Mouse (Mus musculus): Measurements from ENCODE around the gene Fnip2. TPM values are rescaled to one million over a fixed set of nuclear protein-coding genes. Genes with fewer than 3 reads are reported as not detected.

Gene Fnip2
- polyA plus RNA-seq, 1 experiment from 2014 or later: 3.9 TPM

DNA sequence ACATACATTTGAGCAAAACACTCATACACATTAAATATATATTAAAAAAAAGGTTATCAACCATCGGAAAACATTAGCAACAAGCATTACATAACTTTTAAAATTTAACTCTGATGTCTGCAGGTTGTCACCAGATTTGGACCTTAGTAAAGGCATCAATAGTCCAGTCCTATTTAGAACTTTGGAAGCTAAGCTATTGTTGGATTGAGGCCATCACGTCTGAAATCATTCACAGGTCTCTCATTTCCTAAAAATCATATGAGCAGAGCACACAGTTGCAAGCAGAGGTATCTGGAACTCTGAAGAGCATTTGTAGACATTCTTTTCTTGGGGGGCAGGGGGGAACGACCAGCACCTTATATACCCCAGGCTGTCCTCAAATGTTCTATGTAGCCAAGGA lies 28.5 kb downstream of the Fnip2 start:
- H3K27me3 ChIP-seq: no peaks in the 10 kb centered on the region
- H3K4me2 ChIP-seq (replicated peaks): no peak overlapping the region
- H3K9me3 ChIP-seq: no peaks in the 10 kb centered on the region
- no peak overlapping the region for H3K4me3 ChIP-seq
- ATAC-seq (ENCODE audit: low FRiP score, low read depth): no peak
- peaks cover 3% of the 10 kb centered on the region; the same call in 1 of the 2 replicates for H3K4me1 ChIP-seq
- H3K36me3 ChIP-seq: no peaks in the 10 kb centered on the region
- H3K27ac ChIP-seq: no peak overlapping the region
- 87% methylated on average over 3 of the region's 3 CpGs for WGBS
- H3K9ac ChIP-seq: no peak overlapping the region

DNA sequence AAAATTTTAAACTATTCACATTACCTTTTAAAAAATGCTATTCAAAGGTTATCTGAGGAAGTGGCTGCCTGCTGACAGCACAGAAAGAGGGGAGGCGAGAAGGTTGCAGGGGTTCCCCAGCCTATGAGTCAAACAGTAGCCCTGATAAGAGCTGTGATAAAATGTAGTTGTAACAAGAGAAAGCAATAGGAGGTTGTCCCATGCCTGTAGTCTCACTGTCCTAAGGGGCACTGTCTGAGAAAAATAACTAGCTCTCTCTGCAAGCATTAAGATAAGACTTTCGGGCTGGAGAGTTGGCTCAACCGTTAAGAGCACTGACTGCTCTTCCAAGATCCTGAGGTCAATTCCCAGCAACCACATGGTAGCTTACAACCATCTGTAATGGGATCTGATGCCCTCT lies 29.3 kb downstream of the Fnip2 start:
- H3K4me3 ChIP-seq: no peak overlapping the region
- no peaks in the 10 kb centered on the region for H3K9me3 ChIP-seq
- WGBS: 92% methylated on average over 3 of the region's 3 CpGs
- no peak overlapping the region for H3K27ac ChIP-seq
- no peak overlapping the region for H3K9ac ChIP-seq
- H3K36me3 ChIP-seq: no peaks in the 10 kb centered on the region
- H3K4me2 ChIP-seq (replicated peaks): no peak overlapping the region
- no peaks in the 10 kb centered on the region for H3K27me3 ChIP-seq
- ATAC-seq (ENCODE audit: low FRiP score, low read depth): no peak
- peaks cover 3% of the 10 kb centered on the region; the same call in 1 of the 2 replicates for H3K4me1 ChIP-seq

DNA sequence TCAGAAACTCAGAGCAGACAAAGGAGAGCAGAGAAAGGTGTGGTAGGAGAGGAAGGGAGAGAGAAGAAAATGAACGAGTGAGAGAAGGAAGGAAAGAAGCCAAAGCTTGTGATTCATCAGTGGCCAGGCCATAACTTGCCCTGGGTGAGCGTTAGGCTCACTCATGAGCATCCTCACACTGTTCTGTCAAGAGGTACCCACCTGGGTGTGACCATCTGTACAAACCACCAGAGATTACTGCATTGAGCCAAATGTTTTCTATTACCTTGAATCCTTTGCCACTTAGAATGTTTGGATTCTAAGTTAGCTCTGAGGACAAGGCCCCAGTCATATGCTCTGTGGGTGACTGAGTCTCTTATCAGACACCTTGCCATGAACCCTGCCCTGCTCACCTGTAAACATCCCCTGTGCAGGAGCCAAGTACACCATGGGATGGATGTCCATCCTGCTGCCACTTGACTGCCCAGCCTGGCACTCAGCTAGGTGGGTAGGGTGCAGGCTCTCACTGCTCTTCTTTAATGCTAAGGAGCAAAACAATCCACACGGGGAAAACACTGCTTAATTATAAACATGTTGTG lies 29.9 kb downstream of the Fnip2 start:
- Histone ChIP-seq H3K4me2 (replicated peaks) (no peak overlapping the region), H3K9ac (no peak overlapping the region), H3K4me1 (peaks cover 3% of the 10 kb centered on the region; the same call in 1 of the 2 replicates), H3K4me3 (no peak overlapping the region), H3K9me3 (no peaks in the 10 kb centered on the region), H3K36me3 (no peaks in the 10 kb centered on the region), H3K27me3 (no peaks in the 10 kb centered on the region), H3K27ac (no peak overlapping the region)
- WGBS: 73% methylated on average over 3 of the region's 3 CpGs
- ATAC-seq (ENCODE audit: low FRiP score, low read depth): no peak

DNA sequence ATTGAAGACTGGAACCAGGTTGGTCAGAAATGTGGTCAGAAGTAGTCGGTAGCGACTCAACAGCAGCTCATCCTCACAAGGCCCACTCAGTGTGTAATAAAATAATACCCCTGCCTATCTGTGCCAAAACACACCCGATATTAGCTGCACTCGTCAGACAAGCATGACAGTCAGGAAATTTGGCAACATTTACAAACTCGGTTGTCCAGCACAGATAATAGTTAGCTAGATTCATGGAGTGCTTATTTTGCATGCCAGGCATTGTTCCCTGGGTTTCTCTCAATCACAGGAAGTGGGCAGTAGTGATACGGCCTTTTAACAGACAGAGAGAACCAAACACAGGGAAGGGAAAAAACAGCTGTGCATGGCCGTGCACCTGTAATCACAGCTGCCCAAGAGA lies 30.6 kb downstream of the Fnip2 start:
- ATAC-seq (ENCODE audit: low FRiP score, low read depth): no peak

DNA sequence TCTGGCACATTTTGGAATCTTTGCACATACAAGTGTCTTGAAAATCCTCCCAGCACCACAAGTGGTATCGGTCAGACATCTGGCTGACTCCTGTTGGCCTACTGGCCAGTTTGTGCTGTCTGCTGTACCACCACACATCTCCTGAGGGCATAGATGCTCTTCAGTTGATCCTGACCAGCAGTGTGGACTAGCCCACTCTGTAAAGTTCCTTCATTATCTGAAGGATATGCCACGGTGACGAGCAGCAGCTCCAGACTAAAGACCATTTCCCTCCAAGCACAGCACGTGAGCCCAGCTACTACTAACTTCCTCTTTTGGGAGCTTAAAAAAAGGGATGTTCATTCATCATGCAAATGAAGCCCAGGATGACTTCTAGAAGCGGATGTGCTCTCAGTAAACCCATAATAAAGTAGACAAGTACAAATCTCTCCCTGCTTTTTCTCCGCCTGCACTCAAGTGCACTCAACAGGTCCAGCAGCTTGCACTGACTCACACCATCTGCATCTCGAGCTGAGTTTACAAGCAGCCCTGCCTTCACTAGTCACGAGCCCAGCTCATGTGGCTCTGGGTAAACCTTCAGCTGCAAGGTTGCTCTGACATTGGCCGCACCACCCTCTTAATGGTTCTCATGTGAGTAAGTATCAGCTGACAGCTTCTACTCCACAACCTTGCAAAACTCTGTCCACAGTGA lies 35.9 kb downstream of the Fnip2 start:
- H3K36me3 ChIP-seq: no peaks in the 10 kb centered on the region
- ATAC-seq (ENCODE audit: low FRiP score, low read depth): no peak
- H3K4me1 ChIP-seq: peaks cover 16% of the 10 kb centered on the region
- H3K27ac ChIP-seq: no peak overlapping the region
- no peak overlapping the region for H3K4me3 ChIP-seq
- no peaks in the 10 kb centered on the region for H3K27me3 ChIP-seq
- H3K4me2 ChIP-seq (replicated peaks): no peak overlapping the region
- no peak overlapping the region for H3K9ac ChIP-seq
- no peaks in the 10 kb centered on the region for H3K9me3 ChIP-seq
- 57% methylated on average over 9 of the region's 9 CpGs for WGBS

More for the DNA sequence above, 30.6 kb downstream of the Fnip2 start:
- Histone ChIP-seq H3K27ac (no peak overlapping the region), H3K4me1 (peaks cover 4% of the 10 kb centered on the region), H3K27me3 (no peaks in the 10 kb centered on the region), H3K4me3 (no peak overlapping the region), H3K4me2 (replicated peaks) (no peak overlapping the region), H3K9ac (no peak overlapping the region), H3K9me3 (no peaks in the 10 kb centered on the region), H3K36me3 (no peaks in the 10 kb centered on the region)
- 80% methylated on average over 7 of the region's 7 CpGs for WGBS

DNA sequence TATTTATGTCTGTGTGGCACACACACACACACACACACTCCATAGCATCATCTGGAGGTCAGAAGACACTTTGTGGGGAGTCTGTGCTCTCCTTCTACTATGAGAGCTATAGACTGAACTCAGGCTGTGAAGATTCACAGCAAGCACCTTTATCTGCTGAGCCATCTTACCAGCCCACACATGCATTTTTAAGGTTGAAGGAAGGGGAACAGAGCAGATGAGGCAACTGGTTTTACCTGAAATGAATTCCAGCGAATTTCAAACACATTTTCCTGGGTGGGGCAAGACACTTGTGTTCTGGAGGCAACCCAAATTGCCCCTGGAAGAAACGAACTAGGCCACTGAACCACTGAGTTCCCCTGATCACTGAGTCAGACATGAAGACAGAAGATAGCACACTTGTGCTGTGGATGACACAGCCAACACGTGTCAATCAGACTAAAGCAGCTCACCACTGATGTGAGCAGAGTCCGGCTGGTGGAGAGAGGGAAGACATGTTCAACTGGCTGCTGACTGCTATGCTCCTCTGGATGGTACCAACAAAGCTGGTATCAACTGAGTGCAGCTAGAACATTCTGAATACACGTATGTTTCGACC lies 38.0 kb downstream of the Fnip2 start:
- Histone ChIP-seq H3K27ac (no peak overlapping the region), H3K27me3 (no peaks in the 10 kb centered on the region), H3K9ac (no peak overlapping the region), H3K4me3 (no peak overlapping the region), H3K36me3 (no peaks in the 10 kb centered on the region), H3K4me2 (replicated peaks) (no peak overlapping the region), H3K9me3 (no peaks in the 10 kb centered on the region), H3K4me1 (peaks cover 22% of the 10 kb centered on the region)
- ATAC-seq (ENCODE audit: low FRiP score, low read depth): no peak
- 77% methylated on average over 6 of the region's 6 CpGs for WGBS

DNA sequence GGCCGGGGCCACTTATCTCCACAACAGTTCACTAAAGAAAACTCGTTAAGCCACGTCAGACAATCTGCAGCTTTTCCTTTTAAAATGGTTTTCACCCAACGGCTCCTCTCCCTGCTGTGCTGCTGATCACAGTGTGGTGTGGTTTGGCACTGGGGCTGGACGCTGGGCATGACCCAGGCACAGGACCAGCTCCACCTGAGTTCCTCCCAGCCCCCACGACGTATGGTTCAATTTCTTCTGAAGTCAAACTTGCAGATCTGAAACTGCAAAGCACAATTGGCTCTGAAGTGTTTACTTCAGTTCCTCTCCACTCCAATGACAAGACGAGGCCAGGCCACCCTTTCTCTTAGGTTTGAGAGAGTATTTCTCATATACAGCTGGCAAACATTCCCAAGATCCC lies 39.1 kb downstream of the Fnip2 start:
- Histone ChIP-seq H3K9me3 (no peaks in the 10 kb centered on the region), H3K4me2 (replicated peaks) (no peak overlapping the region)

DNA sequence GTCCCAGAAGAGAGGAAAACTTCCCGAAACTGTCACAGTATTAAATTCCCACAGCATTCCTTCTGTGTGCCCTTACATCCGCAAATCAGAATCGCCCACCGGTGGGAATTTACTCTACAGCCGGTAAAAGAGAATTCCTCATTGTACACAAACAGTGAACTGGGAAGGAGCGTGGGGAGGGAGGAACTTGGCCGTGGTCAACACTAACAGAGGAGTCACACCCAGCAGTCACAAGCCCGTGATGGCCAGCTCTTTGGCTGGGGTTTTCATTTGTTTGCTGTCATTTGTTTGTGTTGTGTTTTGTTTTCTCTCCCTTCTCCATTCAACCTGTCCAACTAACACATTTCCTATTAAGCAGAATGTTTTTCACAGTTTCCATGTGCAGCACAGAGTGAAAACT lies 39.7 kb downstream of the Fnip2 start:
- no peaks in the 10 kb centered on the region for H3K27me3 ChIP-seq
- H3K27ac ChIP-seq: no peak overlapping the region
- H3K4me2 ChIP-seq (replicated peaks): no peak overlapping the region
- 68% methylated on average over 8 of the region's 8 CpGs for WGBS
- H3K9me3 ChIP-seq: no peaks in the 10 kb centered on the region
- H3K4me1 ChIP-seq: peaks cover 22% of the 10 kb centered on the region
- no peak for ATAC-seq (ENCODE audit: low FRiP score, low read depth)
- H3K9ac ChIP-seq: no peak overlapping the region
- no peak overlapping the region for H3K4me3 ChIP-seq
- H3K36me3 ChIP-seq: no peaks in the 10 kb centered on the region

More for the DNA sequence above, 39.1 kb downstream of the Fnip2 start:
- Histone ChIP-seq H3K27ac (no peak overlapping the region), H3K4me1 (peaks cover 22% of the 10 kb centered on the region), H3K4me3 (no peak overlapping the region), H3K27me3 (no peaks in the 10 kb centered on the region), H3K36me3 (no peaks in the 10 kb centered on the region), H3K9ac (no peak overlapping the region)
- ATAC-seq (ENCODE audit: low FRiP score, low read depth): no peak
- WGBS: 47% methylated on average over 8 of the region's 8 CpGs

DNA sequence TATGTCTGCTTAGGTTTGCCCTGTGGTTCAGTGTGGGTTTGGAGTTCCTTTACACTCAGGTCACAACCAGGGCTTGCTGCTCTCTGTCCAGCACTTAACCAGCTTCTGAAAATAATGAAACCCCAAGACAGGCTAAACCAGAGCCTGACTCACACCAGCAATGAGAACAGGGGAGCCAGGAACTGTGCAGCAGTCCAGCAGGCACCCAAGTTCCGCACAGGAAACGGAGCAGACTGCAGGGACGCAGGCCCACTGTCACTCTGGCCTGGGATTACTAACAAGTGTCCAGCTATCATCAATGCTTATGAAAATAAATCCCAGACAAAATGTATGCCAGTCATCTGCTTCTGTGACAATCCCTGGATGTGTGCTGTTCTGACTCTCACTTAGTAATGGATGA lies 40.1 kb downstream of the Fnip2 start:
- Histone ChIP-seq H3K36me3 (no peaks in the 10 kb centered on the region), H3K4me1 (peaks cover 22% of the 10 kb centered on the region), H3K27me3 (no peaks in the 10 kb centered on the region), H3K4me2 (replicated peaks) (no peak overlapping the region), H3K9ac (no peak overlapping the region), H3K27ac (no peak overlapping the region), H3K4me3 (no peak overlapping the region), H3K9me3 (no peaks in the 10 kb centered on the region)
- 91% methylated on average over 3 of the region's 3 CpGs for WGBS
- ATAC-seq (ENCODE audit: low FRiP score, low read depth): no peak

DNA sequence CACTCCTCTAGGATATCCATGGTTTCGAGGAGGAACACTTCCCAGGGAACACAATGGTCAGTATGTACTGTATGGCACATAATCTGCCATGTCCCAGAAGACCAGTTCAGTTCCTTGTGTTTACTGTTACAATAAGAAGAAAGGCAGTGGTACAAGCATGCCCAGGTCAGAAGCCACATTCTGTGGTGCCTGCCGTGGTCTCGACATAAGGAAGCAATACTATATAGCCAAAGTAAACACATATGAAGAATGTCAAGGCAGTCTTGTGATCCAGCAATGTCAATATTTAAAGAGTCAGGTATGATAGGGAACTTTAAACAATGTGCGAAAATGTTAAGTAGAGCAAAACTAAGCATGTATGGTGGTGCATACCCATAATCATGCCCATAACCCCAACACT lies 44.2 kb downstream of the Fnip2 start:
- no peaks in the 10 kb centered on the region for H3K9me3 ChIP-seq
- no peak overlapping the region for H3K4me2 ChIP-seq (replicated peaks)
- WGBS: 89% methylated on average over 4 of the region's 4 CpGs
- H3K9ac ChIP-seq: no peak overlapping the region
- H3K4me3 ChIP-seq: no peak overlapping the region
- peaks cover 26% of the 10 kb centered on the region for H3K4me1 ChIP-seq
- no peak for ATAC-seq (ENCODE audit: low FRiP score, low read depth)
- H3K36me3 ChIP-seq: no peaks in the 10 kb centered on the region
- H3K27ac ChIP-seq: no peak overlapping the region
- no peaks in the 10 kb centered on the region for H3K27me3 ChIP-seq

DNA sequence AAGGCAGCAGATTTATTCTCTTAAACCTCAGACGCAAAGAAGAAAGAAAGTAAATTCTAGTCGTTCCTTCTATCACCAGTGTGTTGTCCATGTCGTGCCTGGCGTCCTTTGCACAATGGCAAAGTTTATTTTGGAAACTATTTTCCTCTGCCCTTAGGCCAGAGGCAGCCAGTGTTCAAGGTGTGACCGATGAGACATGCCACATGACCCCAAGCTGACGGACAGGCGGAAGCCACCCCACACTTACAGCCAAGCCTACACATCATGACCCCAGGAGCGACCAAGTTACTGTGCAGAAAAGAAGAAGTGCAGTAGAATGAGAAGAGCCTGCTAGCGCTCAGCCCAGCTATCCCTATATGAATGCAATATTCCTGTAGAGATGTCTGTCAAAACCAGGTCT lies 47.7 kb downstream of the Fnip2 start:
- H3K27ac ChIP-seq: no peak overlapping the region
- H3K36me3 ChIP-seq: no peaks in the 10 kb centered on the region
- H3K4me2 ChIP-seq (replicated peaks): no peak overlapping the region
- no peak overlapping the region for H3K4me3 ChIP-seq
- no peak for ATAC-seq (ENCODE audit: low FRiP score, low read depth)
- 66% methylated on average over 9 of the region's 9 CpGs for WGBS
- no peaks in the 10 kb centered on the region for H3K27me3 ChIP-seq
- H3K9me3 ChIP-seq: no peaks in the 10 kb centered on the region
- peaks cover 29% of the 10 kb centered on the region for H3K4me1 ChIP-seq
- no peak overlapping the region for H3K9ac ChIP-seq

DNA sequence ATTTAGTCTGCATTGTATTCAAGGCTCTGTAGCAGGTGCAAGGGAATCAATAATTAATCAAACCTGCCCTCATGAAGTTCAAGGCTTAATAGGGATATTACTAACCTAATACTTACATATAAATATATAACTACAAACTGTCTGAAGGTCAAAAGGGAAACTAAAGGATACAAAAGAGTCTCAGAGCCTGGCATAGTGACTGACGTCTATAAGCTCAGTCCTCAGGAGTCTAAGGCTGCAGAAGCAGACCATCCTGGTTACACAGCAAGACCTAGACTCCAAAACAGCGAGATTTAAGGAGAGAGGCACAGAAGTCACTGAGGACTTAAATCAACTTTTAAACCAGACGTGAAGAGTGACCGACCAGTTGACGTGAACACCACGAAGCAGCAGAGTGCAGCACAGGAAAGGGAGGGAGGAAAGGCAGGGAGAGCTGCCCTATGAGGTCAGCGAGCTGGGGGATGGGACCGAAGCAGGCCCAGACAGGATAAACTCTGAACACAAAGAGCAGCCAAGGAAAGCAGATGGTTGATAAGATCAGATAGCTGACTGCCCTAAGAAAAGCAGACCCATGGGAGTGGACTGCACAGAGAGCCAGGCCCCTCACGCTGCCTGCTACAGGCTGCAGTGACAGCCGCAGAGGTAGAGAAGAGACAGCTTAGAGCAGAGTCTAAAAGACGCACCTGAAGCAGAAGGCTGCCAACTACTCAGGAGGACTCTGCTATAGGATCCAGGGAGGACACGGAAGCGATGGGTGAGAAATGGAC lies 48.7 kb downstream of the Fnip2 start:
- Histone ChIP-seq H3K27me3 (no peaks in the 10 kb centered on the region), H3K9me3 (no peaks in the 10 kb centered on the region), H3K9ac (0 out of 2 replicates have a peak overlapping the region, but pooled peaks have one; percentile 25), H3K27ac (no peak overlapping the region), H3K4me2 (replicated peaks) (no peak overlapping the region; the same call in 1 of the 2 replicates), H3K4me1 (peaks cover 28% of the 10 kb centered on the region), H3K36me3 (no peaks in the 10 kb centered on the region), H3K4me3 (no peak overlapping the region)
- ATAC-seq (ENCODE audit: low FRiP score, low read depth): peak; percentile 26; the same call in 1 of the 2 replicates
- 34% methylated on average over 13 of the region's 13 CpGs for WGBS
